Mouse (Mus musculus): Measurements from ENCODE around the gene Parl.

The Parl gene

DNA sequence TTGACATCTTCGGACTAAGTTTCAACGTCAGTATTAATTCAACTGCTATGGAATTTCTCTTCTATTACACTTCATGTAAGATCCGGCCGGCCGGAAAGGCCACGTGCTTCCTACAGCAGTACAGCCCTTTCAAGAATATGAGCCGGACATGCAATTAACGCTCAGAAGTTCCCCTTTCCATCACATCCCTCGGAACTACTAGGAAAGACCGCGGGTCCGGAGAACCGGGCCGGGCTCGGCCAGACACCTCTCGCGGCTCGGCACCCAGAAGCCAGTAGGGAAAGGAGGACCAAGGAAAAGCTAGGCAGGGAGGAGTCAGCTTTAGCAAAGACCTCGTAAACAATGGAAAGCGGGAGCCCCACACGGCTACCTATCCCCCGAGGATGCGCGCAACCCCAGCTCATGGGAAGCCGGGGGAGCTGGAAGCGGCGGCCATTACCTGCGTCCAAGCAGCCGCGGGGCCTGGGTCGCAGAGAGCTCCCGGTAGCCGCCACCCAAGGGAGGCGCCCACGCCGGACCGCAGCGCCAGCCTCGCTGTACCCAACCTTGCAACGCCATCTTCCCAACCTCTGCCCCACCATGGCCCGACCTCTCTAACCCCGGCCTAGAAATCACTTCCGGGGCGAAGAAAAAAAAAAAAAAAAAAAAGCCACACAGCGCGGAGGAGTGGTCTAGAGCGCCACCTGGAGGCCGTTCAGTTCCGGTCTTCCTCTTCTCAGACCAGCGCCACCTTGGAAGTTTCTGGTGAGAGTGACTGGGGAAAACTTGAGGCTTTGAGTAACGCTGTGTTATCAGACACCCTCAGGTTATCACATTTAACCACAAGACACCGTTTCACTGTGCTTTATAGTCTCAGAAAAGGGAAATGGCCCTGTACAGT lies at the start of gene Parl:
Parl (minus strand) TSS at position 618 of the 880 bp plus-strand sequence.
- peak; percentile 92 for DNase-seq (ENCODE audit: low read depth, low spot score)

DNA sequence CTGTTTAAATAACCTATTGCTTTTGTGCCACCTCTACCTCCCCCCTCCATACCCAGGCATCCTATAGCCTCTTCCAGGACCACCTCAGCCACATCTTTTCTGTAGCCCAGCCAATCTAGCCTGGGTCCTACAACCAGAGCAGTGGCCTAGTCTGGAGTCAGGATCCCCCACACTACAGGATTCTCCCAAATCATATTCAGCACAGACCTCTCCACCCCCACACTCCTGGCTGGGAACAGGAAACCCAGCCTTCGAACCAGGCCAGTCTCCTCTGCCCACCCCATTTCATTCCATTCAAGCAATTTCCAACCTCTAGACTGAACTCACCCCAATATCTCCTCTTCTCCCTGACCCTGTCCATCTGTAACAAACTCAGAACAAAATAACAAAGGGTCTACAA lies 43.3 kb upstream of the Parl start:
- DNase-seq (ENCODE audit: low read depth, low spot score): no peak

DNA sequence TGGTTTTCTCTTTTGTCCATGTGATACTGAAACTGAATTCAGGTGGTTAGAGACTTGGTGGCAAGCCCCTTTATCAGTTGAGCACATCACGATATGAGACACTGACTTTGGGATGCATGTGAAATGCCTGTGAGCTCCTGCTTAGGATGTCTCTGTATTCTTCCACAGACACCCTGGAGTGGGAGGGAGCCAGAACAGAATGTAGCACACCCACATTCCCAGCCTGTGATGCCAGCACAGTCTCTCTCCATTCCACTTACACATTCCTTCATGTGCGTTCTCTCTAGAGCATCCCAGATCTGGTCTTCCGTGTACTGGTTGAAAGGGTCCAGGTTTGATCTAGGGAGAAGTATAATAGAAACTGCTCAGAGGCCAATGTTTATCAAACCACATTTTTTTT lies 36.4 kb upstream of the Parl start:
- no peak for DNase-seq (ENCODE audit: low read depth, low spot score)

DNA sequence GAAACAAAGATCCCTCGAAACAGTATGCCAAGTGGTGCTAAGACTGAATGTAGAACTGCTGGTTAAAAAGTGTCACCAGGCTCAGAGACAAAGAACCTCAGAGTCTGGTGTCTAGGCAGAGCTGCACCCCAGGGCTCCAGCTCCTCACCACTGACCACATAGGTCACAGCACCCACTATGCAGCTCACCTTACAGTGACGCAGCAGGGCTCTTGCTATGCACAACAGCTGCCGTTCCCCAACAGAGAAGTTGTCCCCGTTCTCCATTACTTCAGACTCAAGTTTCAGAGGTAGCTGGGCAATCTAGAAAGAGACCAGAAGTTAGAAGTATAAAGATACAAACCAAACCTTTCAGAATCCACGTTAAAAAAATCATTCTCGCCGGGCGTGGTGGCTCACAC lies 32.7 kb upstream of the Parl start:
- no peak for DNase-seq (ENCODE audit: low read depth, low spot score)

DNA sequence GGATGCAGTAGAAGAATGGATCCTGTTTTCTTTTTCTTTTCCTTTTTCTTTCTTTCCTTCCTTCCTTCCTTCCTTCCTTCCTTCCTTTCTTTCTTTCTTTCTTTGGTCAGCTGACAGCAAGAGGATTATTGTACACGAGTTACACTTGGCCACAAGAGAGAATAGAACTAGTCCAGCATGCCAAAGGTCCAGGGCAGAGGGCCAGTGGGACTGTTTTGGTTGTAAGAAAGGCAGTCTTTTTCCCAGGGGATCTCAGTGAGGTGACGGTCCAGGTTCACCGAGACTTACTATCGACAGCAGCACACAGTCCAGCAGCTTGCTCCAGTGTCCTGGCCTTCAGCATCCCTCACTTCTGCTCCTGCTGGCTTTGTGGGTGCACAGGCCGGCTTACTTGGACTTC lies 26.1 kb upstream of the Parl start:
- DNase-seq (ENCODE audit: low read depth, low spot score): no peak

DNA sequence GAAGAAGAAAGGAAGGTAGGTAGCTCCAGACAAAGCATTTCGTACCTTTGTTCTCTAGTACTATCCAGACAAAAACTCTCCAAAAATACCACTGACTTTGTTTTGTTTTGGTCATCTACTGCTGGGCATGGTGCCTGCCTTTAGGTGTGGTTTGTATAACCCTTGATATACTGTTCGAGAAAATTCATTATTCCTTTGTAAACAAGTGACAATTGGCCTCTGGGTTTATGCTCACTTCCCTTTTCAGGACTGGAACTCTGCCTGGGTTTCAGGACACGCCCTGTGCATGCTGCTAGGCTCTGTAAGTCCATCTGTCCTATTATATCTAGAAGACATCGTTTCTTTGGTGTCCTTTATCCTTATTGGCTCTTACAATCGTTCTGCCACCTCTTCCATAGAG lies 23.1 kb upstream of the Parl start, which contains the start of gene Cyp2ab1:
Cyp2ab1 (minus strand) TSS at position 119 of the 400 bp plus-strand sequence.
- no peak for DNase-seq (ENCODE audit: low read depth, low spot score)

DNA sequence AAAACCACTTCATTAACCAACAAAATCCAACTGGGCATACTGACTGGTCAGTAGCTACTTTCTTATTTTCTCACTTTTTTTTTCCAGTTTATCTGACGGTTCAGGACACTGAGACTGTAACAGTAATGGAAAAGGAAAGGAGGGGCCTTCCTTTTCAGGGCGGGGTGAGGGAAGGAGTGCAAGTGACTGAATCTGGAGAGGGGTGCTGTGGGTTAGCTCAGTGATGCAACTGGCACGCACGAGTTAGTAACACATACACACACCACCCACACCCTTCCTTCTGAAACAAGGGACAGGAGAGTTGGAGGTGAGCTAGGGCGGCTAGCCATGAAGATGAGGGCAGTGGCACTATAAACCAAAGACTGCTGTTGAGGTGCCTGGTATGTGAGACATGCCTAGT lies 21.7 kb upstream of the Parl start:
- DNase-seq (ENCODE audit: low read depth, low spot score): no peak

DNA sequence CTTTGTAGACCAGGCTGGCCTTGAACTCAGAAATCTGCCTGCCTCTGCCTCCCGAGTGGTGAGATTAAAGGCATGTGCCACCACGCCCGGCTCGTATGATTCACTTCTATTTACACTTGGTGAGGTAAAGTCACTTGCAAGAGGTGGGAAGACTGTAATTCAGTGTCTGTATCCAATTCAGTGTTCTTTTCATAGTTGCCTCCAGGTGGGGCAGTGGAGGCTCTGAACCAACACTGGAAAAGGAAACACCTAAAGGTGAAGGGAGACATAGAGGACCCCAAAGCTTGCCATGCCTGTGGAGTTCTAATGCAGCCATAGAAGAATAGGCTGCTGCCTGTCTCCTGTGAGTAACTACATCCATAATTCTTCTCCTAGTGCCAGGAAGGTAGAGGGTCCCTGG lies 20.1 kb upstream of the Parl start:
- peak; percentile 60 for DNase-seq (ENCODE audit: low read depth, low spot score)

DNA sequence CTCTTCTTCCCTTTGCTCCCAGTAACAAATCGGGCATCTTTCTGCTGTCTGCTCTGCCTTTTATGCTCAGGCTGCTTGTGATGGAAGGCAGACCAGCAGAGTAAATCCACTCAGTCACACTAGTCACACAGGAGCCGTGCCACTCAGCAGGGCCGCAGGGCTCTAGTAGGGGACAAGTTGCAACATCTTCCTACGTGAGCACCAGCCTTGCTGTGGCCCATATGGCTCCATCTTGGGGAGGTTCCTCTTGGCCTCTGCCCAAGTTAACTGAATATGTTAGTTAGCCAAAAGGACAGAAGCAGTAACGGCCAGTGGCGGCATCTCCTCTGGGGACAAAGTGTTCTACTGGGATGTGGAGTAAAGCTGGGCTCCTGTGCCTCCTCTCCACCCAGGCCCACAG lies 14.6 kb upstream of the Parl start:
- no peak for DNase-seq (ENCODE audit: low read depth, low spot score)

DNA sequence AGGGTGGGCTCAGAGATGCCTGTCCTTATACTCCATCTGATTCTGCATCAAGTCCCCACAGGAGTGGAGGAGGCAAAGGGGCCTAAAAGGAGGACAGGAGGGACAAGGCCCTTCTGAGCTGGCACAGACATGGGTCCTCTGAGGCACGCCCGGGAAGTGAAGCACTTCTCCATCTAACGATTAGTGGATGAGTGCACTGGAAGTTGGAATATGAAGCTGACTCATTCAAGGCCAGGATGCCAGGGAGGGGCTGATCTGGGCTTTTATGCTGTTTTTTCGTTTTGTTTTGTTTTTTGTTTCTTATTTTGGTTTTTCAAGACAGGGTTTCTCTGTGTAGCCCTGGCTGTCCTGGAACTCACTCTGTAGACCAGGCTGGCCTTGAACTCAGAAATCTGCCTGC lies 13.1 kb upstream of the Parl start:
- no peak for DNase-seq (ENCODE audit: low read depth, low spot score)

DNA sequence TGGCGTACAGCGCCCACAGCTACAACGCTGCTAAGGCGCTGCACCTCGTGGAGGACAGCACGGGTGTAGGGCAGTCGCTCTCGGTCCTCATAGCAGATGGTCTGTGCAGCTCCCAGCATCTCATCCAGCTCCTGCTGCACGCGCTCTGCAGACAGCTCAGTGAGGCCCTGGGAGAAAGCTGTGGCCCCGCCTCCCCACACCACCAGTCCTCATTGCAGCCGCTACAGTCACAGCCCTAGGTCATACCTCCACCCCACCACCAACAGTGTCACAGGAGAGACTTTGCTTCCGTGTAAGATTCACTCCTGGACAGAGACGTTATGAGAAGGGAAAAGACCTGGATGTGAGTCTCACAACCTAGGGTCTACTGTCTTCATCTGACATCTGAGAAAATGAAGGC lies 10.1 kb upstream of the Parl start:
- peak; percentile 27 for DNase-seq (ENCODE audit: low read depth, low spot score)

DNA sequence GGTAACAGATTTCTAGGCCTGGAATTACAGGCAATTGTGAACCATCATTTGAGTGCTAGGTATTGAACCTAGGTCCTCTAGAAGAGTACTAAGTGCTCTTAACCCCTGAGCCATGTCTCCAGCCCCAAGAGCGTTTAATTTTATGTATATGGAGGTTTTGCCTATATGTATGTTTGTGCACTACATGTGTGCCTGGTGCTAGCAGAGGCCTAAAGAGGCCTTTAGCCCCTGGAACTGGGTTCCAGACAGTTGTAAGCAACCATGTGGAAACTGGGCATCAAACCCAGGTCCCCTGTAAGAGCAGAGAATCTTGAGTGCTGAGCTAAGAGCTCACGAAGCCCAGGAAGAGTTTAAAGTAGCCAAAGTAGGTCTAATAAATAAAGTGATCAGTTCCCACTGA lies 2.1 kb downstream of the Parl start:
- DNase-seq (ENCODE audit: low read depth, low spot score): no peak

DNA sequence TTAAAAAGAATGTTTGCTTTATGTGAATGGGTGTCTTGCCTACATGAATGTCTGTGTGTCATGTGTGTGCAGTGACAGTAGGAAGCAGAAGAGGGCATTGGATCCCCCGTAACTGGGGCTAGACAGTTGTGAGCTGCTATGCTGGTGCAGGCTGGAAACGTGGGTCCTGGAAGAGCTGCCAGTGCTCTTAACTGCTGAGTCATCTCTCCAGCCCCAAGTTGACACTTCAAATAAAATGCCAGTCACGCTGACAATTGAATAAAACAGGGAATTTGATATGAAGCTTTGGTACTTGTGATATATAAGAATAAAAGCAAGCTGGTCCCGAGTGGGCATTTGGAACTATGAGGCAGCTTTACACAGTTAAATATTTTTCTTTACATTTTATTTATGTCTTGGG lies 21.9 kb downstream of the Parl start:
- DNase-seq (ENCODE audit: low read depth, low spot score): no peak

DNA sequence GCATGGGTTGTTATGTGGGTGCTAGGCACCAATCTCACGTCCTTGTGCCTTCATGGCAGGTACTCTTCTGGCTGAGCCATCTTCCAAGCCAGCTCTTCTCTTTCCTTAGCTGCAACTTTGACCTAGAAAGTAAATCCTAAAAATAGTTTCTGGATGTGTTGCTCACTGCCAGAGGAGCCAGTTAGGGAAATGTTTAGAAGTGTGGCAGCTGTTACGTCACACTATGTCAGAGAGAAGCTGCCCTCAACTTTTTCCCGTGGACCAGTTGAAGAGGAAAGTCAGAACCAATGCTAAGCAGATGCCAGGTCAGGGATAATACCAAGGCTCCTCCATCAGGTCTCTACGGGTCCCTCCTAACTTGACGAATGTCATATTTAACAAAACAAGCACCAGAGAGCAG lies 22.8 kb downstream of the Parl start:
- DNase-seq (ENCODE audit: low read depth, low spot score): no peak

DNA sequence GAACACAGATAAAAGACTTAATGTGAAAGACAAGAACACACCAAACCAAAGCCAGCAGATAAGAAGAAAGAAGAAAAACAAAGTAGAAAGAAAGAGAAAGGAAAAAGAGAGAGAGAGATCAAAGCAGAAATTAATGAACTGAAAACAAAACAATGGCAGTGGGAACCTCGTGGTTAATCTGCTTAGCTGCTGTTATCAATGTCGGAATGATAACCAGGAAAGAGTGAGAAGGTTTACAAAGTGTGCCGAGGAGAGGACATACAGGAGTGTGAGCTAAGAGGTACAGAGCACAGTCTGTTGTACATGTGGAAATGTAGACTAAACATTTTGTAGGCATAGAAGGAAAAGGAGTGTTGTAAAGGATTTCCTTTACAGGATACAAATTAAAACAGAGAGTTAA lies 29.2 kb downstream of the Parl start:
- no peak for DNase-seq (ENCODE audit: low read depth, low spot score)

DNA sequence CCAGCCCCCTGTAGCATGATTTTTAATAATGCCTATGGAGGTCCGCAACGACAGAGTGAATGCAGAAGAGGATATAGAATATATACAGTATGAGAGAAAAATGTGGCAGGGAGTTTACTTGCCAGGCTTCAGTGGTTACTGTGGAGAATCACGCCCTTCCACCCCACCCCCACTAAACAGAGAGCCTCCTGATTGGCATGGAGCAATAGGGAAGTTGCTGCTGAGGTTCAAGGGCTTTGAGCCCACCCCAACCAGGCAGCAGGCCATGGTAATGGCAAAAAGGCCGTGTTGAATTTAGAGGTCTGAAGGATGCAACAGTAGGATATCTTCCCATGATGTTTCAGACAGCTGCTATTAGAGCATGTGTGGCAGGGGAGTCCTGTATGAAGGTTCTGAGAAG lies 30.8 kb downstream of the Parl start:
- no peak for DNase-seq (ENCODE audit: low read depth, low spot score)

DNA sequence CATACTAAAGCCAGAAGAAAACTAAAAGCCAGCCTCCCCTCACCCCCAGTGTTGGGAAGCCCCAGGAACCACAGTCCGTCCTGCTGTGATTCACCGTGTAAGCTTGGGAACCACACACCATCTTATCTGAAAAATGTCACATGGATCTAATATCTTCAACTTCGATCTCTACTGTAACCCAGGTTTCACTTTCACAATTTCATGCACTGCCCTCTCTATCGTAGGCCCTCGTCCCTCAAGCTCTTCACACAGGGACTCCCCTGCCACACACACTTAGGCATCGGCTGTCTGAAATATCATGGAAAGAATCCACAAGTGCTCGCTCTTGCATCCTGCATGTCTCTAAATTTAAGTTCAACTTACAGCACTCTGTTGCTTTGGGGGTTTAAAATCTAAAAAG lies 37.1 kb downstream of the Parl start:
- DNase-seq (ENCODE audit: low read depth, low spot score): no peak

DNA sequence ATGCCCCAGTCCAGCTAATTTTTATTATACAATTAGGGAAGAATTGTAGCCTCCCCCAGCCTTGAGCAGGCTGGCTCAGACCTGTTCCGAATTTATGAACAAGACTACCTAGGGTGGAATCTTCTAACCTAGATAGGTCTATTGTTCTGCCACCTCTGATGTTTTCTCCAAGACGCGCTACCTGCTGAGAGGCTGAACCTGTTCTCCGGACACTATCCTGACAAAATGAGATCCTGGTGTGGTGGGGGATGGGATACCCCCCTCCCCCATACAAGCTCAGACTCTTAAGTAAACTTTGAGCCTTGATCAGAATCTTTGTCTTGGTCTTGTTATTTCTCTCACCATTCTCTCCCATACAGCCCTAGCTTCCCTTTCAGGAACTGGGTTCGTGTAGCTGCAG lies 44.3 kb downstream of the Parl start:
- DNase-seq (ENCODE audit: low read depth, low spot score): peak; percentile 79

DNA sequence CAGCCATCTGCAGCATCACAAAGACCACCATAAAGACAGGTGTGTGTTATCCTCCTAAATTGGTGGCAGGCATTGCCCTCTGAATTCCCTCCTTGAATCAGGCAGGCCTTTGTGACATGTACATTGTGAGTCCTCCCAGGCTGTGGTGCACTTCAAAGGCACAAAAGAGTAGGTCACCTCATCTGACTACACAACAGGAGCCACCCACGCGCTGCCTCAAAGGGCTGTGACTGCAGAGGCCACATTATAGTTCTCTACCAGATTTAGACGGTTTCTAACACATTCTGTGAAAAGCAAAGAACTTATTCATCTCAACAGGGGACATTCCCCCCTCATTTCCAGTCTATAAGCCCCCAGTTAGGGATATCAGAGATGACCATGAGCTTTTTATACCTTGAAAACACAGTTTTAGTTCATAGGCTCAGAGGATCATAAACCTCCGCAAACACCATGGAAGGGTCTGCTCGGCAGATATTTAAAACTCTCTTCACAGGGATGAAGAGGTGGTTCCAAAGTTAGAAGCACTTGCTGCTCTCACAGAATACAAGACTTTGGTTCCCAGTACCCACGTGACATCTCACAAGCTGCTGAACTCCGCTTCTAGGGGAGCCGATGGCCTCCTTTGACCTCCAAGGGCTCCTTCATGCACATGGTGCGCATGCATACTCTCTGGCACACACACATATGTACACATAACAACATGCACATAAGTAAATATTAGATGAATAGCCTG lies 53.6 kb downstream of the Parl start:
- no peak for DNase-seq (ENCODE audit: low read depth, low spot score)

DNA sequence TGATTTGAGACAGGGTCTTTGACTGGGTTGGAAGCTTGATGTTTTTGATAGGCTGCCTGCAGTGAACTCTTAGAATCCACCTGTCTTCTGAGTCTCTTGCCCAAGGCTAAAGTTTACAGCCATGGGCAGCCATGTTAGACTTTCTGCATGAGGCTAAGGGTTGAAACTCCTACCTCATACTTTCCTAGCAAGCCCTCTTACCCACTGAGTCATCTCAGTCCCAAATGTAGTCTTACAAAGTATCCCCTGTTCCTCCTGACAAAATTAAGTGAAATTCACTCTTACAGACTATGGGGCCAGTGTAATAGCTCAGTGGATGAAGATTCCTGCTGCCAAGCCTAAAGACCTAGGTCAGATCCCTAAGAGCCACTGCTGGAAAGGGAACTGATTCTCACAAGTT lies 55.1 kb downstream of the Parl start:
- no peak for DNase-seq (ENCODE audit: low read depth, low spot score)

DNA sequence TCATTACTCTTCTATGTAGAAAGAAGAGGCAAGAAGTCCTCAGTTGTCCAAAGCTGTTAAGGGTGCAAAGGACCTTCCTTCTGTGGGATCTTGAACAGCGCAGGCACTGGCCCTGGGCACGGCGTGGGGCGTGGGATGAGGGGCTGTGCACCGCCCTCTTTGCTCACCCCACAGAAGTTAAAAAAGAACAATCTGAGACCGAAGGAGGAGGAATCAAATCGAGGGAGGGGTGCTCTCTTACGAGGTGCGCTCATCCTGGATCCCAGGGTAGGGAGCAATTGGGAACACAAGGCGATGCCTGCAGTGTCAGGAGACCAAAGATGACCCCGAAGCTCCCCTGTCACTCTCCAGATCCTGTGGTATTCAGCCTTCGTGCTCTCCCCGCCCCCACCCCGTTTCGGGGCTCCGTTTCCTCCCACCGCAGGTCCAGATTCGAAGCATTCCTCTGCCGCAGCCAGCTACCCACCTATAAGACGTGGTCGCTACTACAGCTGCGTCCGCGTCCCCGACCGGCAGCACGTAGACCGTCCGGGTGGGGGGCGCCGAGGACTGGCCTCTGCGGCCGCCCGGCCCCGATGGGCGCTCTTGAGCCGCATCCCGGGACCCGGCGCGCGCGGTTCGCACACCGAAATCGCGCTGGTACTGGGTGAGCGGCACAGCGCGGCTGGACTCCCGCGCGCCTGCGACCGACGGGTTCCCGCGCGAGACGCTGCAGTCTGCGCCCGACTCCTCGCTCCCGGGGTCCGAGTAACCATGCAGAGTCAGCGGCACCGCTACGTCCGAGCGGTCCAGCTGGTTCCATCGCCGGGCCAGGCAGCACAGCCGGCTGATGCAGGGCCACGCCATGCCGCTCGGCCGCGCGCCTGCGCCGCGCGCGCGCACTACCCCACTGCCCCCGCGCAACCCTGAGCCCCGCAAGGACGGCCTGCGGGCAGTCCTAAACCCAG lies 61.4 kb downstream of the Parl start, which contains the start of gene Map6d1:
Map6d1 (minus strand) TSS at position 891 of the 947 bp plus-strand sequence.
- peak; percentile 49 for DNase-seq (ENCODE audit: low read depth, low spot score)

DNA sequence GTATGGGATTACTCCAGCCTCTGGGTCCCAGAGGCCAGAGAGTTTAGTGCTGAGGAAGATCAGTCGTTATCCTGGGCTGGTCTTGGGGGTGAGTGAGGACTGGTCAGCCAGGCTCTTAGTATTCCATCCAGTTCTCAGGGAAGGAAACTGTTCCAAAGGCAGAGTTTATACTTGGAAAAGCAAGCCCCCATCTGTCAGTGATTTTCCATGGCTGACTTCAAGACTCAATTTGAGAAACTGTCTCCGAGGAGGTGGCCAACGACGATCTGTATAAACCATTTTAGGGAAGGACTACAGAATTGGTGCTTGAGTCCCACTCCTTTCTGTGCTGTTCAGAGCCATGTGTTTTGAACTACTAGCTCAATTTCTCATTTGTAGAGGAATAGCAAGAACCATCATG lies 63.5 kb downstream of the Parl start:
- DNase-seq (ENCODE audit: low read depth, low spot score): no peak
